Mouse (Mus musculus): ENCODE measurements around the gene Lins1.

- TF ChIP-seq FLI1 (IDR thresholded peaks at IDR 0.05; ENCODE audit: low read length) (no peak), GATA1 (IDR thresholded peaks at IDR 0.05; ENCODE audit: borderline replicate concordance, low read length) (no peak)
Observed at GRCm38 (mm10) chr7:66724514-66724913, 34.8 kb downstream of the Lins1 start.
